Mouse (Mus musculus): ENCODE measurements around the gene Dntt. TPM values are rescaled to one million over a fixed set of nuclear protein-coding genes. Genes with fewer than 3 reads are reported as not detected.

Gene Dntt
- polyA plus RNA-seq (2016; fragmentation: Nextera tagmentation; extraction: Ambion mirVana), result 0.06 TPM in 1 of 2 replicates, not detected in the other

DNA sequence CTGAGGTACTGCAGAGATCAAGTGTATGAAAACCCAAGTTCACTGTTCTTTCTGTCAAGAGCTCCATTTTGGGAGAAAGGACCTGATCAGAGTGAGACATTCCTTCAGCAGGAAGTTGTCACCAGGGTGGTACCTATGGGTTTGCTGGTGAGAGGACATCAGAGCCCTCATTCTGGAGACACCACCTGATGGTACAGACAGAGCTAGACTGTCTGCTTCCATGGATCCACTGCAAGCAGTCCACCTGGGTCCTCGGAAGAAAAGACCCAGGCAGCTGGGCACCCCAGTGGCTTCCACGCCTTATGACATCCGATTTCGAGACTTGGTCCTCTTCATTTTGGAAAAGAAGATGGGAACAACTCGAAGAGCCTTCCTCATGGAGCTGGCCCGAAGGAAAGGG, at the start of gene Dntt:
Gene Dntt, plus strand, starts transcription at position 57 of the 400 bp plus-strand sequence.
- 62% methylated on average over 6 of the region's 6 CpGs for WGBS (ENCODE audit: insufficient replicate concordance)
- Histone ChIP-seq H3K9ac (no peak within 1 kb of the TSS), H3K27ac (no peak within 1 kb of the TSS), H3K27me3 (replicated peaks) (peaks cover 13% of the 10 kb centered on the region), H3K4me2 (no peak within 1 kb of the TSS), H3K4me1 (no peaks in the 10 kb centered on the region), H3K9me3 (replicated peaks) (no peaks in the 10 kb centered on the region), H3K36me3 (no peaks in the 10 kb centered on the region), H3K4me3 (no peak within 1 kb of the TSS)
- no peak for ATAC-seq

DNA sequence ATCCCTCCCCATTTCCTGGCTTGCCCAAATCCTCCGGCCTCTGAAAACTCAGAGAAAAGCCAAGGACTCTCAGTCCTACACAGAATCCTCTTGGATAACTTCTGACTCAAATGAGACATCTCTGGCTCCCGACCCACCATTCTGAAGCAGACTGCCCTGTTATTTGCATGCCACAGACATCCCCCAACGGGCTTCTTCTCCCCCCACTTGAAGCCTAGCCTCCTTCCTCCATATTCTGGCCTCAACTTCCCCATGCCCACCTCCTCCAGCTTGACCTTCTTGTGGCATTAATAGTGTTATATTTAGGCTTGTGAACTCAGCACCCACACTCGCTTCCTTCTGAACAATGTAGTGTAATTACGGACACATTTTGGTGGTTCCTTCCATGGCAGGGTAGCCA, 48.4 kb upstream of the Dntt start:
- WGBS (ENCODE audit: insufficient replicate concordance), result 55% methylated on average over 5 of the region's 5 CpGs
- H3K27ac ChIP-seq, result no peak overlapping the region
- H3K9me3 ChIP-seq (replicated peaks), result no peaks in the 10 kb centered on the region
- ATAC-seq, result no peak
- peaks cover 25% of the 10 kb centered on the region for H3K4me1 ChIP-seq
- H3K36me3 ChIP-seq, result no peaks in the 10 kb centered on the region
- H3K27me3 ChIP-seq (replicated peaks), result peaks cover 14% of the 10 kb centered on the region; the same call in 1 of the 2 replicates
- H3K9ac ChIP-seq, result no peak overlapping the region
- no peak overlapping the region for H3K4me3 ChIP-seq
- H3K4me2 ChIP-seq, result no peak overlapping the region

DNA sequence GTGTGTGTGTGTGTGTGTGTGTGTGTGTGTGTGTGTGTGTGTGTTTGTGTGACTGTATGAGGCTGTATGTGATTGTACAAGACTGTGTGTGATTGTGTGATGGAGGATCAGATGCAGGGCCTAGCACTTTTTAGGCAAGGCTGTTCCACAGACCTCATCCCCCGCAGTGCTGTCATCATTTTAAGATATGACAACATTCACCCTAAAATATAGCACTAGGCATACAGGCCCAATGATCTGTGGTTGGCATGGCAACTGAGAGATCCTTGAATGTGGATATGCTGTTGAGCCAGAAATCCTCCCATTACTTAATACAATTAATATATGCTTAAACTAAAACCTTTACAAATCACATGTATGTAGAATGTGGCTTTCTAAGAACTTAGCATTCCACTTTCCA, 44.5 kb upstream of the Dntt start:
- H3K27me3 ChIP-seq (replicated peaks), result peaks cover 22% of the 10 kb centered on the region
- no peaks in the 10 kb centered on the region for H3K4me1 ChIP-seq
- H3K4me3 ChIP-seq, result no peak overlapping the region
- no peak for ATAC-seq
- WGBS (ENCODE audit: insufficient replicate concordance), result 78% methylated on average over 1 of the region's 1 CpGs
- no peak overlapping the region for H3K4me2 ChIP-seq
- H3K9ac ChIP-seq, result no peak overlapping the region
- no peaks in the 10 kb centered on the region for H3K9me3 ChIP-seq (replicated peaks)
- H3K36me3 ChIP-seq, result no peaks in the 10 kb centered on the region
- no peak overlapping the region for H3K27ac ChIP-seq

DNA sequence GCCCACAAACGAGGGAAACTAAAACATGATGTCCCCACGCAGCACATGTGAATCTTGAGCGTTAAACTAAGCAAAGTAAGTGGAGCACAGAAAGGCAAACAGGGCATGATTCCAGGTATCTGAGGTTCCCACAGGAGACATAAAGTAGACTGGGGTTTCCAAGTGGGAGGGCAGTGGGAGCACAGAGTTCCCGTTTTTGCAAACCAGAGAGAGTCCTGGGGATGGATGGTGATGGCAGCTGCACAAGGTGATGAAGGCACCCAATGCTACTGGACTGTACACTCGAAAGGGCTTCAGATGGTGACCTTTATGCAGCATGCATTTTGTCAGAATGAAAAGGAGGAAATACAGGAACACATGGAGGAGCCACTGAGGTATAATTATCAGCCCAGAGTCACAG, 40.2 kb upstream of the Dntt start:
- Histone ChIP-seq H3K4me1 (0 out of 2 replicates have a peak, but pooled peaks cover 7% of the 10 kb centered on the region), H3K36me3 (no peaks in the 10 kb centered on the region), H3K27me3 (replicated peaks) (peaks cover 15% of the 10 kb centered on the region), H3K27ac (no peak overlapping the region), H3K9ac (no peak overlapping the region), H3K9me3 (replicated peaks) (no peaks in the 10 kb centered on the region), H3K4me2 (no peak overlapping the region), H3K4me3 (no peak overlapping the region)
- ATAC-seq, result no peak
- 67% methylated on average over 5 of the region's 5 CpGs for WGBS (ENCODE audit: insufficient replicate concordance)

DNA sequence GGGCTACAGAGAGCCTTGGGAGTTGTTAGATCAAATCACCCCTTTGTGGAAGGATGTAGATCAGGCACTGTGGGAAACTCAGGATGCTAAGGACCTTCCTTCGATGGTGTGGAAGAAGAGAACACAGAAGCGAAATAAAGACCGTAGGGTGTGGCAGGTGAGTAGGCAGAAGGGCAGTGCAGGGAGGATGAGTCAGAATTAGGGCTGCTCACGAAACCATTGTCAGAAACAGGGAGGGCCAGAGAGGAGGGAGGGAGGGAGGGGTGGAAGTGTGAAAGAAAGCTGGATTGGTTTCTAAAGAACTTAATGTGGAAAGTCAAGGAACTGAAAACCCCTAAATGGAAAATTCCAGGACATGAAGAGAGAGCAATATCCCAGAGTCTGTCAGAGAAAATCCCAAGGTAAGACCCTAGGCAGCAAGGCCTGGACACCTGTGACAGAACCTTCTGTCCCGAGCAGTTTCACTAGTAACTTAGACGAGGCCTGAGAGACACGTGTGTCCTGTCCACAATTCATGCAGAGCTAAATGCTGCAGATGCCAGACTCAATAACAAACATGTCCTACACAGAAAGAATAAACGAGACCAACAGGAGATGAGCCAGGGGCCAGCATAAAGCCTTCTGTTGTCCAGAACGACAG, 39.0 kb upstream of the Dntt start:
- H3K4me3 ChIP-seq, result no peak overlapping the region

DNA sequence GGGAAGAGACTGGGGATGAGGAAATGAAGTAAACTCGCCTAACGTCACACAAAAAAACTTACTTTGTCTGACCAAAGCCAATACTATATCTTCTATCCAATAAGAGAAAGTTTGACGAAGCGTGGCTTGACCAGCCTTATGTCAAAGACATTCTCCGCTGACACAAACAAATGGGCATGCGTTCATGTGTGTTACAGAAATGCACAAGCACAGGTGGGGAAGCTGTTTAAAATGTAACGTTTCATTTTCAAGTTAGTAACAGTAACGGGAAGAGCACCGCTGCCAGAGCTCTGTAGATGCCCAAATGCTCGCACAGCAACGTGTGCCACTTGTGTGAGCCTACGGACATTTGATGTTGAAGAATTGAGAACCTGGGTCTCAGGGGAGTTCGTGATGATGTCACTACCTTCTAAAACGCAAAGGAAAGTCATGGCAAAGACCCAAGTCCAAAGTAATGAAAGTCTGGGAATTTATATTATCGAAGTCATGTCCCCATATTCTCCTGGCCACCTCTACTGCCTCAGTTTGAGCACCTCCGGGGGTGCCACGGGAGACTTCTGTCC, 38.2 kb upstream of the Dntt start:
- ATAC-seq, result no peak
- Histone ChIP-seq H3K36me3 (no peaks in the 10 kb centered on the region), H3K27me3 (replicated peaks) (peaks cover 29% of the 10 kb centered on the region), H3K4me2 (no peak overlapping the region), H3K9ac (no peak overlapping the region), H3K27ac (no peak overlapping the region), H3K4me3 (no peak overlapping the region), H3K4me1 (0 out of 2 replicates have a peak, but pooled peaks cover 9% of the 10 kb centered on the region), H3K9me3 (replicated peaks) (no peaks in the 10 kb centered on the region)
- WGBS (ENCODE audit: insufficient replicate concordance), result 79% methylated on average over 17 of the region's 17 CpGs

More for the DNA sequence above, 39.0 kb upstream of the Dntt start:
- ATAC-seq, result no peak
- peaks cover 21% of the 10 kb centered on the region for H3K27me3 ChIP-seq (replicated peaks)
- 0 out of 2 replicates have a peak, but pooled peaks cover 9% of the 10 kb centered on the region for H3K4me1 ChIP-seq
- no peak overlapping the region for H3K4me2 ChIP-seq
- no peak overlapping the region for H3K27ac ChIP-seq
- 62% methylated on average over 9 of the region's 9 CpGs for WGBS (ENCODE audit: insufficient replicate concordance)
- H3K36me3 ChIP-seq, result no peaks in the 10 kb centered on the region
- H3K9ac ChIP-seq, result no peak overlapping the region
- H3K9me3 ChIP-seq (replicated peaks), result no peaks in the 10 kb centered on the region

DNA sequence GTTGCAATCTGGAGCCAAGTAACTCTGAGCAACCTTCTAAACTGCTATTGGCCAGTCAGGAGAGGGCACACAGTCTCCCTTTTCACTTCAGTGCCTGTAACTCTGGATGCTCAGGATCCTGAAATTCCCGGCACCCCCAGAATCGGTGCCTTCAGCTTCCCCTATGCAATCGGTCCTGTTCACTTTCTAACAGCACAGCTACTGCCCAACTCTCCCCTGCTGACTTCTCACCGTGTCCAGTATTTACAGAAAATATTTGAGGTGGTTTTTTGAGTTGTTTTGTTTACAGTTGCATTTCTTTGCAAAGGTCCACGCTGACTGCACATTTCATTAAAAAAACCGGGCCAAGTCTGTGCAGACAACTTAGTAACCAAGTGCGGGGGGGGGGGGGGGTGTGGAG, 37.4 kb upstream of the Dntt start:
- no peak overlapping the region for H3K9ac ChIP-seq
- WGBS (ENCODE audit: insufficient replicate concordance), result 69% methylated on average over 6 of the region's 7 CpGs
- H3K9me3 ChIP-seq (replicated peaks), result no peaks in the 10 kb centered on the region
- H3K36me3 ChIP-seq, result no peaks in the 10 kb centered on the region
- no peak overlapping the region for H3K4me3 ChIP-seq
- no peak overlapping the region for H3K27ac ChIP-seq
- no peak for ATAC-seq
- no peak overlapping the region for H3K4me2 ChIP-seq
- H3K27me3 ChIP-seq (replicated peaks), result peaks cover 31% of the 10 kb centered on the region
- H3K4me1 ChIP-seq, result 0 out of 2 replicates have a peak, but pooled peaks cover 9% of the 10 kb centered on the region

DNA sequence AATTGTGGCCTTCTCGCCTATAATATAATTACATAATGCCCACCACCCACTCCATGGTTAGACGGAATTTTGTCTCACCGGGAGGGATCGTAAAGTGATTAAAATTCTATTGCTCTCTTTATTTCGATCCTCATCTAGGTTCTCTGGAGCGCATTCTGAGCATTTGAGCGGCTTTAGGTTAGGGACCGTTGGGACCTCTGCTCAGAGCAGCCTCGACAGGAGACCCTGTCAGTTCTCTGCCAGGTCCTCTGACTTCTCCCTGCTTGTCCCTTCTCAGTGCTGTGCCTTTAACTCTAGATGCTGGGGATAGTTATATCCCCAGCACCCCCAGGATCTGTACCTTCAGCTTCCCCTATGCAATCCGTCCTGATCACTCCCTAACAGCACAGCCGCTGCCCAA, 37.0 kb upstream of the Dntt start:
- no peak overlapping the region for H3K27ac ChIP-seq
- H3K9ac ChIP-seq, result no peak overlapping the region
- no peak overlapping the region for H3K4me3 ChIP-seq
- H3K4me1 ChIP-seq, result 0 out of 2 replicates have a peak, but pooled peaks cover 9% of the 10 kb centered on the region
- no peaks in the 10 kb centered on the region for H3K36me3 ChIP-seq
- no peaks in the 10 kb centered on the region for H3K9me3 ChIP-seq (replicated peaks)
- ATAC-seq, result no peak
- 72% methylated on average over 11 of the region's 11 CpGs for WGBS (ENCODE audit: insufficient replicate concordance)
- H3K4me2 ChIP-seq, result no peak overlapping the region
- peaks cover 34% of the 10 kb centered on the region for H3K27me3 ChIP-seq (replicated peaks)

DNA sequence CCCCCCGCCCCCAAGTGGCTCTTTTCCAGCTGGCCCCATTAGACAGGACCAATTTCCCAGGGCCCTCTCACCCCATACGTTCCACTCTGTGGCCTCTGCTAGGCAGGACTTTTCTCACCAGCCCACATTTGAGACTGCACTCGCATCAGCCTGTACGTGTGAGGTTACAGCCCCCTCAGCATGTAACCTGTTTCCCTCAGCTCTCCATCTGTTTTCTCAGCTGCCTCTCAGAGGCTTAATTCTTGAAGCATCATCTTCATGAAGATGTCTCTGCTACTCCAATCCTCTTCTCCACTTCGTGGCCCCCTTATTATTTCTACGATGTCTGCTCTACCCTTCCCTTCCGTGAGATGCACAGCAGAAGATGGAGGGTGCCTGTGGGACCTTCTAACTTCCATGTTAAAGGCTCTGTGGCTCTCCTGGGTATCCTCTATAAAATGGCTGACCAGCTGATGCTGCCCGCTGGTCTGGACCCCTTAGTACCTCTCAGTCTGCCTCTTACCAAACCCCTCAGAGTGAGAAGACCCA, 36.5 kb upstream of the Dntt start:
- no peaks in the 10 kb centered on the region for H3K36me3 ChIP-seq
- 68% methylated on average over 8 of the region's 8 CpGs for WGBS (ENCODE audit: insufficient replicate concordance)
- no peak for ATAC-seq
- H3K4me1 ChIP-seq, result 0 out of 2 replicates have a peak, but pooled peaks cover 9% of the 10 kb centered on the region
- peaks cover 39% of the 10 kb centered on the region for H3K27me3 ChIP-seq (replicated peaks)
- no peak overlapping the region for H3K4me2 ChIP-seq
- no peak overlapping the region for H3K4me3 ChIP-seq
- no peak overlapping the region for H3K9ac ChIP-seq
- H3K27ac ChIP-seq, result no peak overlapping the region
- no peaks in the 10 kb centered on the region for H3K9me3 ChIP-seq (replicated peaks)

DNA sequence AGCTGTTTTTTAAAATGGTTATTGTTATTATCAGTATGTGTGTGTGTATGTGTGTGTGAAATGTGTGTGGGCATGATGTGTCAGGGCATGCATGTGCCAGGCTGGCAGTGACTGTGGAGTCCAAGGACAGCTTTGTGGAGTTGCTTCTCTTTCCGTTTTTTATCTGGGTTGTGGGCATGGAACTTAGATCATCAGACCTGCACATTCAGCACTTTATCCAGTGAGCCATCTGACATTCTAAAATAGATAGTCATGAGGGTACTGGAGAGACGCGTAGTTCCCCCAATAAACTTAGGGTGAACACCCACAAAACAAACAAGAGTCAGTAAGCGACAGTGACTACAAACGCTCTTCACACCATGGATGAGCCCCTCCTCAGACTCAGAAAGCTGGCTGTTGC, 35.7 kb upstream of the Dntt start:
- Histone ChIP-seq H3K4me3 (no peak overlapping the region), H3K9me3 (replicated peaks) (no peaks in the 10 kb centered on the region), H3K36me3 (no peaks in the 10 kb centered on the region), H3K27ac (no peak overlapping the region), H3K4me1 (peaks cover 12% of the 10 kb centered on the region), H3K4me2 (no peak overlapping the region), H3K27me3 (replicated peaks) (peaks cover 35% of the 10 kb centered on the region), H3K9ac (no peak overlapping the region)
- no peak for ATAC-seq
- 62% methylated on average over 5 of the region's 5 CpGs for WGBS (ENCODE audit: insufficient replicate concordance)

DNA sequence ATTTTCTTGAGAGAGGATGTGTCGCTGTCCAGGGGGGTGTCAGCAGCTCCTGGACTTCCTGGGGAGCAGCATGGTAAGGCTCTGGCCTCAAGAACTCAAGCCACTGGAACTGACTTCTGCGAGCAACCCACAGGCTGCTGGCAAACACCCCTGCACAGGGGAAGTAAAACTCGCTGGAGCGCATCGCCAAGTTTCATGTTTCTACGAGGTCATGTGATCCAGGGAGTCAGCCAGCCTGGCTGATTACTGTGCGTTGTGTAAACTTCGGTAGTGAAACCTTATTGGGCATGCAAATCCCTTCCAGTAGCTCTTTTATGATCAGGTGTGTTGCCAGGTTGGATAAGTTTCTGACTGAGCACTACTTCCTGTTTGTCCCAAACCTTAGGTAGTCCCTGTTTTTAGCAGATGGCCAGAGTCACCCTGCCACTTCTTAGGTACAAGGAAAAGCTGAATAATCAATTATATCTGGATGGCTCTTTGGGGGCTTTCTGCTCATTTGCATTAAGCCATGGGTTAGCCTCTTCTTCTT, 35.0 kb upstream of the Dntt start, which contains the start of gene Blnk:
Gene Blnk, minus strand, starts transcription at position 479 of the 529 bp plus-strand sequence.
- Histone ChIP-seq H3K9ac (no peak within 1 kb of the TSS), H3K4me2 (peak within 1 kb of the TSS; percentile 14; the same call in 1 of the 2 replicates), H3K9me3 (replicated peaks) (no peaks in the 10 kb centered on the region), H3K36me3 (no peaks in the 10 kb centered on the region), H3K27ac (no peak within 1 kb of the TSS), H3K27me3 (replicated peaks) (peaks cover 33% of the 10 kb centered on the region), H3K4me3 (no peak within 1 kb of the TSS), H3K4me1 (peaks cover 20% of the 10 kb centered on the region)
- ATAC-seq, result no peak
- WGBS (ENCODE audit: insufficient replicate concordance), result 36% methylated on average over 8 of the region's 8 CpGs

DNA sequence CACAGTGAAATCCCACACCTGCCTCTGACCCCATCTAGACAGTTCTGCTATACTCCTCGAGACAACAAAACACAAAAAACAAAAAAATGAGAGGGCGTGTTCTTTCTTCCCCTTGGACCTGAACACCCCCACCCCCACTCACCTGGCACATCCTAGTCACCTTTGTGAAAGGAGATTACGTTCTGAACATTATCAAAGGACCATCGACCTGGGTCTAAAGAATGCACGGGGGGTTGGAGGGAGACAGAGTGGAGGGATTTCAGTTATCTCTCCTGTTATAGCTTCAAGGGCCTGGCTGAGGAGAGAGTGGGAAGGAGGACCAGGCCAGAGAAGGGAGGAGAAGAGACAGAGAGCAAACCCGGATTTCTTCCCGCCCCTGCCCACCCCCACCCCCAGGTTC, 34.2 kb upstream of the Dntt start:
- no peak for ATAC-seq
- H3K9ac ChIP-seq, result no peak overlapping the region
- no peaks in the 10 kb centered on the region for H3K9me3 ChIP-seq (replicated peaks)
- no peak overlapping the region for H3K4me2 ChIP-seq
- peaks cover 33% of the 10 kb centered on the region for H3K27me3 ChIP-seq (replicated peaks)
- no peaks in the 10 kb centered on the region for H3K36me3 ChIP-seq
- WGBS (ENCODE audit: insufficient replicate concordance), result 52% methylated on average over 7 of the region's 7 CpGs
- H3K27ac ChIP-seq, result no peak overlapping the region
- H3K4me1 ChIP-seq, result peaks cover 28% of the 10 kb centered on the region
- no peak overlapping the region for H3K4me3 ChIP-seq
